Mouse (Mus musculus) MEL (cell line): ENCODE results near the gene Tspan14. TPM values are rescaled to one million over a fixed set of nuclear protein-coding genes. Genes with fewer than 3 reads are reported as not detected.

ENCODE experiments used
- DNase-seq: peaks from one replicate; pipeline ENCODE4 v3.0.0; 2011; ENCODE audit warnings: low read depth, low spot score
- H3K27ac ChIP-seq: 2 replicates; pipeline ENCODE4 v1.5.1; 2012; ENCODE audit warnings: low read depth, mild to moderate bottlenecking, control low read depth, low read length, moderate library complexity; ENCODE audit not compliant: control insufficient read depth
- H3K27me3 ChIP-seq, 2 experiments: fragments of 150-350 bp in 1 of 2; sonication (generic) in 1 of 2; 2 replicates each; pipeline ENCODE4 v1.6.1; 2012; ENCODE audit warnings: low read length in 2 of 2, mild to moderate bottlenecking in 2 of 2, improper control_type of control experiment in 1 of 2, moderate library complexity in 1 of 2; ENCODE audit not compliant: insufficient read depth in 2 of 2, control insufficient read depth in 1 of 2
- H3K36me3 ChIP-seq, 2 experiments: 2 replicates each; pipeline ENCODE4 v1.6.1; 2012 to 2014; ENCODE audit warnings: low read length in 2 of 2, improper control_type of control experiment in 1 of 2, inconsistent platforms in 1 of 2, mild to moderate bottlenecking in 1 of 2; ENCODE audit not compliant: insufficient read depth in 2 of 2, control insufficient read depth in 1 of 2
- H3K4me1 ChIP-seq, 2 experiments: fragments of 150-350 bp in 1 of 2; sonication (generic) in 1 of 2; 2 replicates each; pipeline ENCODE4 v1.6.1; 2012; ENCODE audit warnings: low read length in 2 of 2, improper control_type of control experiment in 1 of 2, mild to moderate bottlenecking in 1 of 2; ENCODE audit not compliant: insufficient read depth in 2 of 2, control insufficient read depth in 1 of 2
- H3K4me3 ChIP-seq, 2 experiments: fragments of 150-350 bp in 1 of 2; sonication (generic) in 1 of 2; 2 replicates each; pipeline ENCODE4 v1.5.1; 2012; ENCODE audit warnings: low read depth in 2 of 2, low read length in 2 of 2, mild to moderate bottlenecking in 2 of 2, moderate library complexity in 2 of 2, control low read depth in 1 of 2, improper control_type of control experiment in 1 of 2; ENCODE audit not compliant: control insufficient read depth in 1 of 2, insufficient read depth in 1 of 2
- H3K79me2 ChIP-seq: 2 replicates; pipeline ENCODE4 v1.6.1; 2012; ENCODE audit warnings: mild to moderate bottlenecking, low read length, moderate library complexity; ENCODE audit not compliant: control insufficient read depth, poor library complexity, insufficient read depth
- H3K9ac ChIP-seq: 2 replicates; pipeline ENCODE4 v1.6.1; 2012; ENCODE audit warnings: low read depth, mild to moderate bottlenecking, control low read depth, low read length, moderate library complexity; ENCODE audit not compliant: control insufficient read depth, poor library complexity, severe bottlenecking
- H3K9me3 ChIP-seq: fragments of 150-350 bp; sonication (generic); replicated peaks from 2 replicates; pipeline ENCODE4 v1.6.1; 2012; ENCODE audit warnings: mild to moderate bottlenecking, low read length, improper control_type of control experiment, moderate library complexity; ENCODE audit not compliant: insufficient read depth
- CHD1 ChIP-seq: IDR thresholded peaks from 2 replicates; pipeline ENCODE4 v1.6.1; 2012; ENCODE audit warnings: low read depth, mild to moderate bottlenecking, inconsistent platforms, low read length, improper control_type of control experiment
- CHD2 ChIP-seq: IDR thresholded peaks from 2 replicates; pipeline ENCODE4 v1.6.1; 2011; ENCODE audit warnings: low read length, improper control_type of control experiment
- CTCF ChIP-seq, 3 experiments: IDR thresholded peaks in 2 of 3; conservative IDR thresholded peaks in 1 of 3; 2 replicates each; pipeline ENCODE4 v1.5.1; 2011 to 2012; ENCODE audit warnings: low read length in 3 of 3, low read depth in 2 of 3, mild to moderate bottlenecking in 2 of 3, improper control_type of control experiment in 1 of 3, inconsistent platforms in 1 of 3, mixed read lengths in 1 of 3, moderate library complexity in 1 of 3; ENCODE audit not compliant: control insufficient read depth in 1 of 3, insufficient read depth in 1 of 3, poor library complexity in 1 of 3, severe bottlenecking in 1 of 3
- EP300 ChIP-seq, 2 experiments: IDR thresholded peaks; 2 replicates each; pipeline ENCODE4 v1.6.1; 2011; ENCODE audit warnings: improper control_type of control experiment in 2 of 2, low read length in 2 of 2, low read depth in 1 of 2, mild to moderate bottlenecking in 1 of 2
- KAT2A ChIP-seq: conservative IDR thresholded peaks from 2 replicates; pipeline ENCODE4 v1.6.1; 2012; ENCODE audit warnings: low read depth, low read length, improper control_type of control experiment, inconsistent platforms
- MAX ChIP-seq: IDR thresholded peaks from 2 replicates; pipeline ENCODE4 v1.6.1; 2011; ENCODE audit warnings: low read length, improper control_type of control experiment
- MXI1 ChIP-seq: IDR thresholded peaks from 2 replicates; pipeline ENCODE4 v1.6.1; 2011; ENCODE audit warnings: mild to moderate bottlenecking, low read depth, low read length, improper control_type of control experiment
- MYB ChIP-seq: IDR thresholded peaks from 2 replicates; pipeline ENCODE4 v1.6.1; 2011; ENCODE audit warnings: mild to moderate bottlenecking, low read depth, low read length, improper control_type of control experiment
- MYC ChIP-seq: IDR thresholded peaks from 2 replicates; pipeline ENCODE4 v1.6.1; 2011; ENCODE audit warnings: low read depth, mild to moderate bottlenecking, low read length, improper control_type of control experiment, moderate library complexity
- RAD21 ChIP-seq: IDR thresholded peaks from 2 replicates; pipeline ENCODE4 v1.6.1; 2011; ENCODE audit warnings: mild to moderate bottlenecking, low read depth, low read length, improper control_type of control experiment
- RCOR1 ChIP-seq: IDR thresholded peaks from 2 replicates; pipeline ENCODE4 v1.6.1; 2012; ENCODE audit warnings: low read depth, mild to moderate bottlenecking, inconsistent platforms, low read length, improper control_type of control experiment
- SIN3A ChIP-seq: IDR thresholded peaks from 2 replicates; pipeline ENCODE4 v1.6.1; 2012; ENCODE audit warnings: low read length, improper control_type of control experiment, inconsistent platforms
- SMC3 ChIP-seq: IDR thresholded peaks from 2 replicates; pipeline ENCODE4 v1.6.1; 2011; ENCODE audit warnings: low read depth, low read length, improper control_type of control experiment
- UBTF ChIP-seq: IDR thresholded peaks from 2 replicates; pipeline ENCODE4 v1.6.1; 2012; ENCODE audit warnings: low read depth, mild to moderate bottlenecking, inconsistent platforms, low read length, improper control_type of control experiment, moderate library complexity, borderline replicate concordance; ENCODE audit not compliant: insufficient read depth
- ZC3H11A ChIP-seq: IDR thresholded peaks from 2 replicates; pipeline ENCODE4 v1.6.1; 2012; ENCODE audit warnings: low read depth, mild to moderate bottlenecking, inconsistent platforms, low read length, improper control_type of control experiment
- polyA plus RNA-seq, 2 experiments: library from polyadenylated mRNA; stranded (reverse) in 1 of 2; unstranded in 1 of 2; fragments of >175 nt in 1 of 2; fragments of >200 nt in 1 of 2; gene quantifications; 2 replicates each; pipeline versions ENCODE4 v1.2.1 to v1.2.4; 2012; ENCODE audit warnings: low replicate concordance in 2 of 2, low read depth in 1 of 2; ENCODE audit not compliant: insufficient read length in 2 of 2, insufficient read depth in 1 of 2, missing spikeins in 1 of 2
- total RNA-seq: library from RNA; depleted of rRNA; stranded (reverse); fragments of 300-350 nt; gene quantifications from 2 replicates; pipeline ENCODE4 v1.2.3, GENCODE M21; 2012; rRNA removed

Tspan14 gene
- total and polyA plus RNA-seq, 3 experiments = 24.8 to 29.9 TPM; not detected in 1

GRCm38 (mm10) chr14:40864811-40865514, 101.6 kb downstream of the Tspan14 start:
- no peak for TF ChIP-seq RCOR1
- TF ChIP-seq CHD2 = no peak
- no peak for TF ChIP-seq MAX
- TF ChIP-seq MYC = no peak
- no peak for TF ChIP-seq CHD1
- TF ChIP-seq MXI1 = no peak
- no peak for TF ChIP-seq MYB
- TF ChIP-seq ZC3H11A = no peak
- no peak for TF ChIP-seq SIN3A
- TF ChIP-seq EP300 (IDR thresholded peaks at IDR 0.05; ENCODE audit: low read depth in 1 of 2, low read length in 2 of 2) = no peak
- no peak for TF ChIP-seq KAT2A
- Histone ChIP-seq H3K27me3 (no peaks in the 10 kb centered on the region), H3K27ac (no peak overlapping the region), H3K9me3 (no peaks in the 10 kb centered on the region), H3K9ac (no peak overlapping the region), H3K4me3 (no peak overlapping the region), H3K4me1 (no peaks in the 10 kb centered on the region), H3K79me2 (no peaks in the 10 kb centered on the region), H3K36me3 (no peaks in the 10 kb centered on the region)
- DNase-seq = no peak

- H3K9me3 ChIP-seq = no peaks in the 10 kb centered on the region
- no peaks in the 10 kb centered on the region for H3K79me2 ChIP-seq
- H3K27ac ChIP-seq = no peak overlapping the region
- no peak for TF ChIP-seq CHD2
- no peak overlapping the region for H3K9ac ChIP-seq
- H3K4me3 ChIP-seq = no peak overlapping the region
- no peaks in the 10 kb centered on the region for H3K4me1 ChIP-seq
- no peaks in the 10 kb centered on the region for H3K27me3 ChIP-seq
- DNase-seq = no peak
- no peaks in the 10 kb centered on the region for H3K36me3 ChIP-seq
Observed at GRCm38 (mm10) chr14:40863659-40864058, 102.9 kb downstream of the Tspan14 start.

- no peaks in the 10 kb centered on the region for H3K36me3 ChIP-seq
- no peak overlapping the region for H3K9ac ChIP-seq
- no peaks in the 10 kb centered on the region for H3K27me3 ChIP-seq
- peak; percentile 49 for TF ChIP-seq SMC3
- TF ChIP-seq RAD21 = peak; percentile 17
- TF ChIP-seq UBTF = no peak
- peak in 2 of 3 experiments; percentile 23 to 50; a peak in 3 of 6 replicates for TF ChIP-seq CTCF (IDR thresholded peaks at IDR 0.05 in 2 of 3, conservative IDR thresholded peaks at IDR 0.05 in 1 of 3; ENCODE audit: control insufficient read depth in 1 of 3, insufficient read depth in 1 of 3, low read depth in 2 of 3, low read length in 3 of 3, poor library complexity in 1 of 3, severe bottlenecking in 1 of 3)
- no peak overlapping the region for H3K4me3 ChIP-seq
- peak; percentile 19 for DNase-seq
- H3K9me3 ChIP-seq = no peaks in the 10 kb centered on the region
- H3K27ac ChIP-seq = no peak overlapping the region
- no peaks in the 10 kb centered on the region for H3K79me2 ChIP-seq
- H3K4me1 ChIP-seq = no peaks in the 10 kb centered on the region
Observed at GRCm38 (mm10) chr14:40863022-40863421, 103.6 kb downstream of the Tspan14 start.

Other genes with a start within 250 kb of the Tspan14 start
- 0.12 TPM in 1 of 2 replicates, not detected in the other for gene Sh2d4b, start 73.5 kb downstream of the Tspan14 start, total RNA-seq
- gene Sh2d4b, start 73.5 kb downstream of the Tspan14 start, polyA plus RNA-seq = under 1 TPM in 1 of 2 experiments, not detected in 1; 0.26 TPM
- gene Fam213a, start 47.0 kb upstream of the Tspan14 start, total RNA-seq = 19.2 and 20.3 TPM in 2 replicates
- gene Fam213a, start 47.0 kb upstream of the Tspan14 start, polyA plus RNA-seq = 10 to 100 TPM in 1 of 2 experiments, not detected in 1; 28.5 TPM
- gene Dydc2, start 102.4 kb upstream of the Tspan14 start, total RNA-seq = not detected in 2 replicates
- not detected for gene Dydc2, start 102.4 kb upstream of the Tspan14 start, polyA plus RNA-seq
- not detected in 2 replicates for gene Dydc1, start 106.1 kb upstream of the Tspan14 start, total RNA-seq
- gene Dydc1, start 106.1 kb upstream of the Tspan14 start, polyA plus RNA-seq = not detected
- not detected in 2 replicates for gene Mat1a, start 138.2 kb upstream of the Tspan14 start, total RNA-seq
- not detected for gene Mat1a, start 138.2 kb upstream of the Tspan14 start, polyA plus RNA-seq
- not detected in 2 replicates for gene Sftpa1, start 165.0 kb upstream of the Tspan14 start, total RNA-seq
- not detected for gene Sftpa1, start 165.0 kb upstream of the Tspan14 start, polyA plus RNA-seq
- gene Mbl1, start 184.7 kb upstream of the Tspan14 start, total RNA-seq = not detected in 2 replicates
- not detected for gene Mbl1, start 184.7 kb upstream of the Tspan14 start, polyA plus RNA-seq
- not detected in 2 replicates for gene Sftpd, start 218.3 kb upstream of the Tspan14 start, total RNA-seq
- gene Sftpd, start 218.3 kb upstream of the Tspan14 start, polyA plus RNA-seq = not detected